35 mouse cellular contexts compared by ENCODE assay signal in the genomic region with DNA sequence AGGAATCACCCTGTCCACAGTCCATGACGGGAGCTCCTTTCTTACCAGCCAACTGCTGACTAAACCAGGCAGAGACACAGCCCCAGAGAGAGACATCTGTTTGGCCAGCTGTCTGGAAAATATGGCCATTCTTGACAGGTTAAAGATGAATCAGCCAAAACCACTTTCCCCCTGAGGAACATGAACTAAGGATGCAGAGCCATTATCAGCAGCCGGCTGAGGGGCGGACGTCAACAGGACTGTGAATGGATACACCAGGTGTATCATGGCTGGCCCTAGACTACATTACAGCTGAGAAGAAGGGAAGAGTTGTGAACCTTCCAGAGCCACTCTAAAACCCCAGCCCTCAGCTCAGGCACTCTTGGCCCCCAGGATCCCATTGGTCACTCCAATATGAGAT.
"Had no signal": no experiment of that assay in that cellular context is flagged by ENCODE, and none has a peak within 500 bp of the region (broad histone marks: within the 10 kb centered on the region; RNA-seq: fewer than 3 reads in every experiment).

No protein-coding gene starts in this region.

- H3K4me3 ChIP-seq: heart, embryonic 10.5 days; heart, embryonic 12.5 days; heart, embryonic 13.5 days; heart, embryonic 15.5 days; hindbrain, embryonic 10.5 days; hindbrain, embryonic 12.5 days; hindbrain, embryonic 13.5 days; hindbrain, embryonic 15.5 days; intestine, embryonic 15.5 days; kidney, embryonic 15.5 days; layer of hippocampus, adult 2 months; left cerebral cortex, adult 2 months had no signal

- H3K27me3 ChIP-seq: heart, embryonic 12.5 days; heart, embryonic 13.5 days; heart, embryonic 15.5 days; hindbrain, embryonic 12.5 days; hindbrain, embryonic 13.5 days; hindbrain, embryonic 15.5 days; intestine, embryonic 15.5 days; kidney, embryonic 15.5 days had no signal

- H3K36me3 ChIP-seq: heart, embryonic 10.5 days; heart, embryonic 12.5 days; heart, embryonic 13.5 days; heart, embryonic 15.5 days; hindbrain, embryonic 10.5 days; hindbrain, embryonic 12.5 days; hindbrain, embryonic 13.5 days; hindbrain, embryonic 15.5 days; intestine, embryonic 15.5 days; kidney, embryonic 15.5 days had no signal

- H3K4me1 ChIP-seq: heart, embryonic 10.5 days; heart, embryonic 12.5 days; heart, embryonic 13.5 days; heart, embryonic 15.5 days; hindbrain, embryonic 10.5 days; hindbrain, embryonic 12.5 days; hindbrain, embryonic 13.5 days; hindbrain, embryonic 15.5 days; intestine, embryonic 15.5 days; kidney, embryonic 15.5 days had no signal

- ATAC-seq: hindbrain, embryonic 16.5 days; hindbrain, postnatal 0 days; inflammation-experienced regulatory T-cells, adult 6 months; intestine, embryonic 15.5 days; intestine, embryonic 16.5 days; intestine, postnatal 0 days had no signal

- DNase-seq: heart, postnatal 10 days; heart, postnatal 14 days; heart, postnatal 36 days; heart, postnatal 4 days; kidney, adult 11 months; kidney, adult 18-20 months; kidney, adult 2 months; kidney, adult 8-10 months; kidney, adult 9 months; kidney, postnatal 10 days; kidney, postnatal 14 days; kidney, postnatal 25 days; kidney, postnatal 36 days; kidney, postnatal 4 days; layer of hippocampus, adult 9-11 months; layer of hippocampus, postnatal 36 days had no signal

- H3K4me2 ChIP-seq: heart, embryonic 12.5 days; heart, embryonic 13.5 days; heart, embryonic 15.5 days; hindbrain, embryonic 12.5 days; hindbrain, embryonic 13.5 days; hindbrain, embryonic 14.5 days; hindbrain, embryonic 15.5 days; intestine, embryonic 15.5 days; kidney, embryonic 15.5 days had no signal

- H3K9me3 ChIP-seq: heart, embryonic 10.5 days; heart, embryonic 12.5 days; heart, embryonic 13.5 days; heart, embryonic 15.5 days; hindbrain, embryonic 10.5 days; hindbrain, embryonic 12.5 days; hindbrain, embryonic 13.5 days; hindbrain, embryonic 15.5 days; intestine, embryonic 15.5 days; kidney, embryonic 15.5 days had no signal

- H3K27ac ChIP-seq: heart, embryonic 10.5 days; heart, embryonic 13.5 days; heart, embryonic 15.5 days; hindbrain, embryonic 10.5 days; hindbrain, embryonic 12.5 days; hindbrain, embryonic 13.5 days; hindbrain, embryonic 14.5 days; hindbrain, embryonic 15.5 days; hindbrain, postnatal 0 days; intestine, embryonic 15.5 days; kidney, embryonic 15.5 days; kidney, postnatal 0 days; layer of hippocampus, adult 2 months; left cerebral cortex, adult 2 months had no signal

- H3K9ac ChIP-seq: heart, embryonic 12.5 days; heart, embryonic 13.5 days; heart, embryonic 15.5 days; hindbrain, embryonic 12.5 days; hindbrain, embryonic 13.5 days; hindbrain, embryonic 14.5 days; hindbrain, embryonic 15.5 days; intestine, embryonic 15.5 days; kidney, embryonic 15.5 days had no signal
